Mouse (Mus musculus): ENCODE measurements around the gene Olfr1496. TPM values are rescaled to one million over a fixed set of nuclear protein-coding genes. Genes with fewer than 3 reads are reported as not detected.

Gene Olfr1496
- polyA plus RNA-seq (2015; fragmentation: Illumina TruSeq; extraction: RNeasy Lipid Tissue Mini Kit (QIAGEN cat#74804); ENCODE audit: insufficient read depth, low replicate concordance) = not detected

DNA sequence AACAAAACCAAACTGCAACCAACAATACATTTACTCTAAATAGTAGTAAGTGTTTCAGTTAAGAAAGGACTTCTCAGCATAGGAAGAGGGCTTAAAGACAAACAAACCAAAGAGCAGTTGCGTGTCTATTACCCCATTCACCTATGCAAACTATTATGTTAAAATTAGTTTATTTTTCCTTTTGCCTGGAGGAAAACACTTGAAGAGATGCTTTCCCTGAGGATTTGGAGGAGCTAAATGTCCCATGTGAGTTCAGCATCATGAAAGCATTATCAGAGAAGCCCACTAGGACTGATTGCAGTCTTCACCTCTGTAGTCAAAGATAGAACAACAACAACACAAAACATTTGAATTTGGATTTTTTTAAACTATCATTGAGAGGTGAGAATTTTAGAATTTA lies at the start of gene Olfr1496:
Olfr1496 (plus strand) TSS at position 301 of the 400 bp plus-strand sequence.

DNA sequence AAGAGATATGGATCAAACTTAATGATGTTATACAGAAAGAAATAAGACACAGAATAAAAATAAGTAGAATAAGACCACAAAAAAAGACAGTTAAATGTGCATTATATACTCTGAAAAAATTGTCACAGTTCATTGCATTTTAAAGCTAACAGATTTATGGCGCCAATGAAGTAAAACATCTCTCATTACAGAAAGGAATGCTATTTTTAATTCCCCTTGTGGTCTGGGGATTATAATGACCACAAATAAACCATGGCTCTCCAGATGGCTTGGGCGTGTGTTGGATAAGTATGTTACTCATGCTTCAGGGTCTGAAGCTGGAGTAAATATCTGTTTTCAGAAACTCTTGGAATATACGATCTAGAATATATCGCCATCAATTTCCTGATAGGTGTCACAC lies 38.2 kb upstream of the Olfr1496 start, which contains the start of gene Olfr1494:
Olfr1494 (plus strand) TSS at position 301 of the 400 bp plus-strand sequence.

DNA sequence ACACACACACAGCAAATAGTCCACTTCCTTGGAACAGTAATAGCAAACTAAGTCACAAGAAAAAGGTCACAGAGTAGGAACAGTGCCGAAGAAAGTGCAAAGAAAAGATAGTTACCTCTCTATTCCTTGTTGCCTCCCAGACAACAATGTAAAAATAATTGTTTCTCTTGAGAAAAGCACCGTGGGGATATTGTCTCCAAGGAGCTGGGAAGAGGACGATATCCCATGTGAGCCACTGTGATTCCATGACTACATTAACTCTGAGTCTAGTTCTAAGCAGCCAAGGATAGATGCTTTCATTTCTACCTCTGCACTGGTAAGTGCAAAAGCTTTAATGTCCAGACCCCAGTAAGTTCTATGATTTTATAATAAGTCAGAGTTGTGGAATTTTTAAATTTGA lies 13.4 kb upstream of the Olfr1496 start, which contains the start of gene Olfr1495:
Olfr1495 (plus strand) TSS at position 301 of the 400 bp plus-strand sequence.

DNA sequence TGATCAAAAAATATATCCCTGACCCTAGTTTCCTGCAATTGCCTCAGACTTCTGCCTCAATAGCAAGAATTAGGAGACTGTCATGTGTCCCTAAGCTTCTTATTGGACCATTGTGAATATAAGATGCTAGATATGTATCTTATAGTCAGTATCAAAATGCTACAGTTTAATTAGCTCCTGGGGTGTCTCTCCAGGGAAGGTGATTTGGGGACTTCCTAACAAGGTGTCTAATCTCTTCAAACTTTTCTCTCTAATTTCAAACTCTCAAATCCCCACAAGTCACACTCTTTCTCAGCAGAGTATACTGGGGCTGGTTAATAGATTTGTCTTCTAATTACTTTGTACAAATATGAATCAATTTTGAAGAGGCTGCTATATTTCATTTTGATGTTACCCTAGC lies 20.4 kb downstream of the Olfr1496 start, which contains the start of gene Olfr1497:
Olfr1497 (minus strand) TSS at position 101 of the 400 bp plus-strand sequence.

DNA sequence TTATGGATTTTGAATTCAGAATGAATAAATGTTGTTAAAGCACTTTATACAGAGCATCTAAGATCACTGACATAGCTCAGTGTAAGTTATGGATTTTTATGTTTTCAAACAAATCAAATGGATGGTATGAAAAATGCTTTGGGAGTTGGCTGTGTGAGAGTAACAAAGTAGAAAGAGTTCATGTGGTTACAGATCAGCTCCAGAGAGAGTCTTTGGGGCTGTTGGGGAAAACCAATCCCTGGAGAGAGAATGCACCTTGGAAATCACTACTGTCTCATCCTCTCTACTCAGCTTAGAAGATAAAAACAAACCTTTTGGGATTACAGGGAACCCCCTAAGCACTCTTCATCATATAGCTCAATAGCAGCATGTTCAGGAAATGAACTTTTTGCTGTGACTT lies 41.7 kb downstream of the Olfr1496 start, which contains the start of gene Olfr1499:
Olfr1499 (minus strand) TSS at position 101 of the 400 bp plus-strand sequence.

DNA sequence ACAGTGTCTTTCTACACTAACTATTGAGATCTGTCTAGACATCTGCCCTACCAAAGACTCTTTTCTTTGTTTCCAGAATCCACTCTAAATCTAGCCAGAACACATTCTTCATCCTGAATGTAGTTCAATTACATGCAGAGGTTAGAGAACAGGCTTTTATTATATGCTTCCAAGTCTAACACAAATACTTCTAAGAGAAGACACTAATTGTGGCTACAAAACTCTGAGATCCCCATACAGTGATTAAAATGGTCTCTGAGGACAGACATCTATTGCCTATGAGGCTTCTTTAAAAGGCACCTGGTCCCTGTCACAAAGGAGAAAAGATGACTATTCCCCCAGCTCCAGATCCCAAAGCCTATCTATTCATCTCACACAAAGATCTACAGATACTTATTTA lies 52.7 kb downstream of the Olfr1496 start, which contains the start of gene Olfr1500:
Olfr1500 (minus strand) TSS at position 101 of the 400 bp plus-strand sequence.

Other genes with a start within 250 kb of the Olfr1496 start
- not detected for gene Olfr1480, start 250.0 kb upstream of the Olfr1496 start, polyA plus RNA-seq (2015; fragmentation: Illumina TruSeq; extraction: RNeasy Lipid Tissue Mini Kit (QIAGEN cat#74804); ENCODE audit: insufficient read depth, low replicate concordance)
- not detected for gene Olfr1484, start 194.4 kb upstream of the Olfr1496 start, polyA plus RNA-seq (2015; fragmentation: Illumina TruSeq; extraction: RNeasy Lipid Tissue Mini Kit (QIAGEN cat#74804); ENCODE audit: insufficient read depth, low replicate concordance)
- not detected for gene Olfr1487, start 160.5 kb upstream of the Olfr1496 start, polyA plus RNA-seq (2015; fragmentation: Illumina TruSeq; extraction: RNeasy Lipid Tissue Mini Kit (QIAGEN cat#74804); ENCODE audit: insufficient read depth, low replicate concordance)
- gene Olfr1489, start 146.3 kb upstream of the Olfr1496 start, polyA plus RNA-seq (2015; fragmentation: Illumina TruSeq; extraction: RNeasy Lipid Tissue Mini Kit (QIAGEN cat#74804); ENCODE audit: insufficient read depth, low replicate concordance) = not detected
- not detected for gene Olfr1490, start 126.8 kb upstream of the Olfr1496 start, polyA plus RNA-seq (2015; fragmentation: Illumina TruSeq; extraction: RNeasy Lipid Tissue Mini Kit (QIAGEN cat#74804); ENCODE audit: insufficient read depth, low replicate concordance)
- gene Olfr1491, start 80.6 kb upstream of the Olfr1496 start, polyA plus RNA-seq (2015; fragmentation: Illumina TruSeq; extraction: RNeasy Lipid Tissue Mini Kit (QIAGEN cat#74804); ENCODE audit: insufficient read depth, low replicate concordance) = not detected
- not detected for gene Olfr1493-ps1, start 54.6 kb upstream of the Olfr1496 start, polyA plus RNA-seq (2015; fragmentation: Illumina TruSeq; extraction: RNeasy Lipid Tissue Mini Kit (QIAGEN cat#74804); ENCODE audit: insufficient read depth, low replicate concordance)
- not detected for gene Olfr1494, start 38.1 kb upstream of the Olfr1496 start, polyA plus RNA-seq (2015; fragmentation: Illumina TruSeq; extraction: RNeasy Lipid Tissue Mini Kit (QIAGEN cat#74804); ENCODE audit: insufficient read depth, low replicate concordance)
- gene Olfr1495, start 13.3 kb upstream of the Olfr1496 start, polyA plus RNA-seq (2015; fragmentation: Illumina TruSeq; extraction: RNeasy Lipid Tissue Mini Kit (QIAGEN cat#74804); ENCODE audit: insufficient read depth, low replicate concordance) = not detected
- gene Olfr1497, start 20.3 kb downstream of the Olfr1496 start, polyA plus RNA-seq (2015; fragmentation: Illumina TruSeq; extraction: RNeasy Lipid Tissue Mini Kit (QIAGEN cat#74804); ENCODE audit: insufficient read depth, low replicate concordance) = not detected
- not detected for gene Olfr1499, start 41.6 kb downstream of the Olfr1496 start, polyA plus RNA-seq (2015; fragmentation: Illumina TruSeq; extraction: RNeasy Lipid Tissue Mini Kit (QIAGEN cat#74804); ENCODE audit: insufficient read depth, low replicate concordance)
- gene Olfr1500, start 52.6 kb downstream of the Olfr1496 start, polyA plus RNA-seq (2015; fragmentation: Illumina TruSeq; extraction: RNeasy Lipid Tissue Mini Kit (QIAGEN cat#74804); ENCODE audit: insufficient read depth, low replicate concordance) = not detected
- gene Olfr1501, start 72.8 kb downstream of the Olfr1496 start, polyA plus RNA-seq (2015; fragmentation: Illumina TruSeq; extraction: RNeasy Lipid Tissue Mini Kit (QIAGEN cat#74804); ENCODE audit: insufficient read depth, low replicate concordance) = not detected
- gene Olfr1502, start 83.9 kb downstream of the Olfr1496 start, polyA plus RNA-seq (2015; fragmentation: Illumina TruSeq; extraction: RNeasy Lipid Tissue Mini Kit (QIAGEN cat#74804); ENCODE audit: insufficient read depth, low replicate concordance) = not detected
- not detected for gene Olfr1504, start 120.0 kb downstream of the Olfr1496 start, polyA plus RNA-seq (2015; fragmentation: Illumina TruSeq; extraction: RNeasy Lipid Tissue Mini Kit (QIAGEN cat#74804); ENCODE audit: insufficient read depth, low replicate concordance)
- not detected for gene Olfr1505, start 135.7 kb downstream of the Olfr1496 start, polyA plus RNA-seq (2015; fragmentation: Illumina TruSeq; extraction: RNeasy Lipid Tissue Mini Kit (QIAGEN cat#74804); ENCODE audit: insufficient read depth, low replicate concordance)